Mouse (Mus musculus) gastrocnemius, adult 8-10 months (tissue): ENCODE results near the gene Shisa6. TPM values are rescaled to one million over a fixed set of nuclear protein-coding genes. Genes with fewer than 3 reads are reported as not detected.

Source experiments
- DNase-seq, 2 experiments: peaks; one replicate each; pipeline ENCODE4 v3.0.0; 2022; ENCODE audit warnings: low spot score in 2 of 2
- total RNA-seq, 4 experiments: library from RNA; stranded (reverse); gene quantifications; 2 replicates each; pipeline ENCODE4 v1.2.4; 2022

Shisa6 gene
- total RNA-seq = under 1 TPM in 1 of 4 experiments, not detected in 3; 0.19 TPM

- DNase-seq = no peak
Measured at GRCm38 (mm10) chr11:66525371-66526045, at the start of gene Shisa6. Gene Shisa6, minus strand, starts transcription at chr11:66525964.

- DNase-seq = no peak
Measured at GRCm38 (mm10) chr11:66573888-66574287, 48.1 kb upstream of the Shisa6 start.

DNA sequence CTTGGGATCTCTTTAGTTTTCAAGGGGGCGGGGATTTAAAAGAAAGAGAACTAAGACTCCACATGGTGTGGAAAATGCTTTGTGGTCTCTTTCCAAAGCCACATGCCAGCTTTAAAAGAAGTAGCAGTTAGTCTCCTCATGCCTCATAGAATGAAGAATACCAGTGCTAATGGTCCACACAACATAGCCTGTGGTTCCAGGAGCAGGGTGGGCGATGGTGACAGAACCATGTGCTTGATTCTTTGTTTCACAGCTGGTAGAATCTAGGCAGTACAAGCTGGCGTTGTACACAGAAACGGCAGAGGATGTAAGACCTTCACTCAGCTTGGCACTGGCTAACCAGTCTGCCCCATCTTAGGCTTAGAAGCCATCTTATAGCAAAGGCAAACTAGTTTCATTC, 43.3 kb upstream of the Shisa6 start:
- no peak for DNase-seq

- DNase-seq = no peak
Measured at GRCm38 (mm10) chr11:66568386-66568791, 42.6 kb upstream of the Shisa6 start.

DNA sequence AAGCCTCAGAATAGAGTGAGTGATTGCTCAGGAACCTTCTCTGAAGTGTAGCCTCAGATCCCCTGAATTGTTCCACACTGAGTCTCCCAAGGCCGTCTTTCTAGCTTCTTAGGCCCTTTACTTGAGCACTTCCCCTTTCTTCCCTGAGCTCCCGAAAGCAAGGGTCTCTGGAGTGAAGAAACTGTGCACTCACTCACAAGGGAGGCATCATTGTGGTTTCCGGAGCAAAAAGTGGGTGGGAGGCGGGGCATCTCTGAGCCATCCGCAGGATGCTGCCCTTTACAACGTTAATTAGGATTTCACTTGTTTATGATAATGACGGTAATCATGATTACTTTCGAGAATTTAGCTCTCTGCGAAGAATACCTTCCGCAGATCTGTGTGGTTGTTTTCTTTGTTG, 41.6 kb upstream of the Shisa6 start:
- no peak for DNase-seq

DNA sequence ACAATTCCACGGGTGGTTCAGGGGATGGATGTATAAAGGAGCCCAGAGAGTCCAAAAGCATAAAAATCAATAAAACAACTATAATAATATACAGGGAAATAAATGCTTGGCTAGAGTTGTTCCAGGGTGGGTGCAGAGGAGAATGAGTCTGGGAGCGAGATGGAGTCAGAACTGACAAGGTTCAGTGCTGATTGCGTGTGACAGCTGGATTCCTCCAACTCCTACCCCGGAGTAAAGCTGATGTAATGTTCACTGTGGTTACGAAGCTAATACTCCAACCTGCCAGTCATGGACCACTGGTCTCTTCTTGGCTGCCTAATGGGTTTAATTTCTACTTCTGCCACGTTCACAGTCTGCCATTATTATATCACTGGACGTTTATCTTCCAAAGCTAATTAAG, 36.5 kb upstream of the Shisa6 start:
- no peak for DNase-seq

DNA sequence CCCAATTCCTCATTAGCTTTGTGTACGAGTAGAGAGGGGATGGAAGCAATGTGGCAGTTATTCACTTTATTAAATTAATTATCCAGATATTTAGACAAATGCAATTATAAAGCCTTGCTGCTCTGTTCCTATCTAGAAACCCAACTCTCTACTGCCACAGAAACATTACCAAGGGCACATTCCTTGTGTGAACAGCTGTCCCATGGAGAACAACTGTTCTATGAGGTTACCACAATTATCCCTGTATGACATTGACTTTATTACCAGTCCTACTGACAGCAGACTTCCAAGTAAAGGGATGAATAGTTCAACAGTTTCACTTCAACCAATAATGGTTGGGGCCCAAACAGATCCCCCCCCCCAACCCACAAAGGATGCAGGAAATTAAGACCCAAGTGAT, 12.1 kb upstream of the Shisa6 start:
- no peak for DNase-seq

- no peak for DNase-seq
Measured at GRCm38 (mm10) chr11:66535866-66536265, 10.1 kb upstream of the Shisa6 start.

DNA sequence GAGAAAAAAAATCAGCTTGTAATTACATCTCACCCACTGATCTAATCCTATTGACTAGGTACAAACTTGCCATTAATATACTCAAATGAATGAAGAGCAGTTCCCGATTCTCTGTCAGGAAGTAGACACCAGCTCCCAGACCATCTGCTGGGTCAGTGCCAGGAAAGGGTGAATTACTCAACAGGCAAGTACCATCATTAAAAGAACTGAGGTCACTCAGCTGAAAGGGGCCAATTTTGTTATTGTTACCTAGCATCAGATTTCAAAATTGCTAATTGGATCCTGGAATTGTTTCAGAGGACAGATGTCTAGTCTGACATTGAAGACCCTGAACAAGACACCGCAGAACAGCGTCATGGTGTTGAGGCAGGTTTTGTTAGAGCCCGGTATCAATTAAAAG, 9.4 kb upstream of the Shisa6 start:
- no peak for DNase-seq

GRCm38 (mm10) chr11:66534291-66534690, 8.5 kb upstream of the Shisa6 start:
- no peak for DNase-seq

DNA sequence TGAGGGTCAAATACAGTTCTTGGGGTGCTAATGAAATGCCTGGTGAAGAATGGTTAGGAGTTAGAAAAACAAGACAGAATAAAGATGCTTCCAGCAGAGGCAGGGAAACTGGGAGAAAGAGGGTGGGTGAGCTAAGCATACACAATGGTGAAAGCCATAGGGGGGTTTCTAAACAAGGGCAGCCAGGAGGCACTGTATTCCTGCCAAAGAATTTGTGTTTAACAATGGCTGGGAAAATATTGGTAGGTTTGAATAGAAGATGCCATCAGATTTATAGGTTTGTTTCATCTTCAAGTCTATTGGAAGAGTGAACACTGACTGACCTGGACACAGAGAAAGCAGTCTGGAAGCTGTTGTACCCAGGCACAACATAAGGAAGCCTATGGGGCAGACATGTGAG, 2.4 kb upstream of the Shisa6 start:
- no peak for DNase-seq

DNA sequence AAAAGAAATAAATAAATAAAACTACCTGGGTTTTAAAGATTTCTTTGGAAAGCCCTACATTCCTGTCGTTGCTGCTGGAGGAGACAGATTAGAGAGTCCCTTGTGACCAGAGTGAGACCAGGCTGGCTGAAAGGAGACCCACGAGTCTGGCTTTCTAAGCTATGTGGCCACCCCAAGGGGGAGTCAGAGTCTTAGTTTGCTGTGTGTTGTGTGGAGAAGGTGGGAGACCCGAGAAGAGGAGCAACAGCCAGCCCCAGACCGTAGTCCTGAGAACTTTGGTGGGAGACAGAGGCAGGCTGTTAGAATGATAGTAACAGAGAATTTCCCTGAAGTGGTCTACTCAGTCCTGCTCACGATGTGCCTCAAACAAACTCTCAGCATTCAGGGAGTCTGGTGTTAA, 1.6 kb upstream of the Shisa6 start:
- no peak for DNase-seq

DNA sequence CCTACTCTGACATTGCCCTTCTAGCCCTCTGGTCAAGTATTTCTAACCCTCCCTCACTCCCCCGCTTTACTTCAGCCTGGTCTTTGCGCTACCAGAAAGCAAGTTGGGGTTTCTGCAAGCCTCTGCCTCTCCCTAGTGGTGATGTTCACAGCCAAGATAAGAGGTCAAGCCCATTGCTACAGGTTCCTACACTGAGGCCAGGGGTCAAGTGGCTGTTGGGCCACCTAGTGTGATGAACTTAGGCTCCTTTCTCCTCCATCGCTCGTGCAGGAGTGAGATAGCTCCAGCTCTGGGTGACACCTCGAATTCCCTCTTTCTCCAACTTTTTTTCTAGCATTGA, 1.2 kb upstream of the Shisa6 start:
- no peak for DNase-seq

GRCm38 (mm10) chr11:66526046-66526980, 549 bp upstream of the Shisa6 start:
- no peak for DNase-seq

DNA sequence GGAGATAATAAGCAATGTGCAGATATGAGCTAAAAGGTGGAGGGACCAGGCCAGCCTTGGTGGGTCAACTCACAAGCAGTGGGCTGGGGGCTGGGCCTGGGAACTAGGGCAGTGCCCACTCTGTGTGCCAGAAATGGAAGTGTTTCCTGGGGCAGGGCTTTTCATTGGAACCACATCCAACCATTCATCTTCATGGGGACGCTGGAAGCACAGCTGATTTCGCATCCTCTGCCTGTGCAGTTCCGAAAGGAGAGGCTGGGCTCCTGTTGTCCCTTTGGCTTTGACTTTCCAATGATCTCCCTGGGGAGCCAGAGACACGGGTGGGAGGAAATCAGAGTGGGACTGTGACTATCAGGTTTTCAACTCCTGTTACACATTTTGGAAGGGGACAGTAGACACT, 1.5 kb downstream of the Shisa6 start:
- DNase-seq = no peak

DNA sequence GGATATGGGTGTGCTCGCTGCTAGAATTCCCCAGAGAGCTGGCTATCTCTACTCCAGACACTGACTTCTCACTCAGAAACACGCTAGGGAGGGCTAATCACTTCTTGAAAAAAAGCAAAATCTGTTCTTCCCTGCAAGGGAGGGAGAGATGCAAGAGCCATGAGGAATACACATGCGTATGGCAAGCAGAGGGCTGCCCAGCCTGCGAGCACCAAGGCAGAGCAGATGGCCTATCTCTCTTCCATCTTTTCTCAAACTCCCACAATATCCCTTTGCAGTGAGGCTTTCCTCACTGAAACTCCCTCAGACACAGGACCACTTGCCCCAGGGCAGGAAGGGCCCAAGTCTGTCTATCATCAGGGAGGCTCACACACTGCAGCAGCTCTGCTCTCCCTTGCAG, 3.4 kb downstream of the Shisa6 start:
- no peak for DNase-seq

- DNase-seq = no peak
Measured at GRCm38 (mm10) chr11:66519386-66519785, 6.4 kb downstream of the Shisa6 start.

GRCm38 (mm10) chr11:66514346-66514745, 11.4 kb downstream of the Shisa6 start:
- no peak for DNase-seq

GRCm38 (mm10) chr11:66500951-66501350, 24.8 kb downstream of the Shisa6 start:
- no peak for DNase-seq

DNA sequence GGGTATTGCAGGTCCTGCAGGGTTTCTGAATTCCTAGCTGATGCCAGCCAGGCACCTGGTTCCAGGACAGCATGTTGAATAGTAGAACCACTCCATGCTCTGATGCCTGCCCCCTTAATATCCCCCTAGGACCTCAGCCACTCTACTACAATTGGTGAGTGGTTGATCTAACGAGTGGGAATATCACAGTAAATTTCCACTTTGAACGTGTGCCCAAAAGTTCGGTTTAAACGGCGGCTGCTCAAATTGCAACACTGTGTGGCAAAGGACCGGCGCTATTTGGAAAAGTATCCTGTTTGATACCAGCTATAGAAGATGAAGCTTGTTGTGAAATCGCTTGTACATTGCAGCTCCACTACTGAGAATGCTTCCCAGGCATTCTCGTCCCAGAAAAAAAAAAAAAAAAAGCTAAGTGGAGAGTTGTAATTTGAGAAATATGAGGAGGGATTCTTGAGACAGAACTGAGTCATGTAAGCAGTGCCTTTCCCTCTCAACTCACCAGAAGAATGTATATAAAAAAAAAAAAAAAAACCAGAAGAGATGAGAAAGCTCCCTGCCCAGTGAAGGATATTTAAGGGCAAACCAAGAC, 26.8 kb downstream of the Shisa6 start:
- no peak for DNase-seq

- DNase-seq = no peak
Measured at GRCm38 (mm10) chr11:66496235-66496634, 29.5 kb downstream of the Shisa6 start.

- DNase-seq = no peak
Measured at GRCm38 (mm10) chr11:66494391-66494790, 31.4 kb downstream of the Shisa6 start.
